Mouse (Mus musculus) heart, postnatal 0 days (tissue): ENCODE data around the gene Il2ra.
"Not testable (repeated sequence)": the region's sequence is repeated elsewhere in the genome, so short reads cannot be mapped to it uniquely, and the experiment has no call there.

Experiments used
- CTCF ChIP-seq: IDR thresholded peaks from 2 replicates; pipeline ENCODE4 v1.5.1; 2016; ENCODE audit warnings: antibody characterized with exemption, control low read depth, low read depth
- EP300 ChIP-seq: IDR thresholded peaks from 2 replicates; pipeline ENCODE4 v1.6.1; 2016; ENCODE audit warnings: antibody characterized with exemption, low read depth

DNA sequence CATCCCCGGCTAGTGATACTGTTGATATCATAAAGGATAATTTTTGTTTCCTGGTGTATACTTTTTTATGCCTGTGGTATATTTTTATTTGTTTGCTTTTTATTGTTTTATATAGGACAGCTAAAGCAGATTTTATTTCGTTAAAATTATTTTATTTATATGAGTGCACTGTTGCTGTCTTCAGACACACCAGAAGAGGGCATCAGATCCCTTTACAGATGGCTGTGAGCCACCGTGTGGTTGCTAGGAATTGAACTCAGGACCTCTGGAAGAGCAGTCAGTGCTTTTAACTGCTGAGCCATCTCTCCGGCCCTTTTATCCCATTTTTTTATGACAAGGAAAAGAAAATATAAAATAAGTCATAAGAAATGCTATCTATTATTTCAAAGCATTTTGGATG is 35.9 kb upstream of the Il2ra start:
- not testable (repeated sequence) for TF ChIP-seq CTCF, EP300
